Mouse (Mus musculus): ENCODE data around the gene Rfc3. TPM values are rescaled to one million over a fixed set of nuclear protein-coding genes. Genes with fewer than 3 reads are reported as not detected.
"Not testable (repeated sequence)": the region's sequence is repeated elsewhere in the genome, so short reads cannot be mapped to it uniquely, and the experiment has no call there.

Rfc3 gene
- 1 to 10 TPM; 3.6 to 4.4 TPM for total RNA-seq (2021)

- intact Hi-C loops (cut with DNase I): no loop called here
- DNase-seq (ENCODE audit: low spot score): peak; percentile 87
Observed at GRCm38 (mm10) chr5:151650700-151651410, at the start of gene Rfc3. Rfc3 (minus strand) TSS chr5:151651242.

GRCm38 (mm10) chr5:151693636-151694035 lies 42.6 kb upstream of the Rfc3 start:
- intact Hi-C loops (cut with DNase I); DNase-seq (ENCODE audit: low spot score): not testable (repeated sequence)

- intact Hi-C loops (cut with DNase I): no loop called here
- DNase-seq (ENCODE audit: low spot score): peak; percentile 31
Observed at GRCm38 (mm10) chr5:151686606-151687525, 35.8 kb upstream of the Rfc3 start.

- no peak for DNase-seq (ENCODE audit: low spot score)
- intact Hi-C loops (cut with DNase I): no loop called here
Observed at GRCm38 (mm10) chr5:151662207-151662606, 11.2 kb upstream of the Rfc3 start.

GRCm38 (mm10) chr5:151651411-151651784 lies 356 bp upstream of the Rfc3 start:
- DNase-seq (ENCODE audit: low spot score): no peak
- intact Hi-C loops (cut with DNase I): no loop called here

- intact Hi-C loops (cut with DNase I): no loop called here
Observed at GRCm38 (mm10) chr5:151644845-151645244, 6.2 kb downstream of the Rfc3 start.

GRCm38 (mm10) chr5:151642867-151643266 lies 8.2 kb downstream of the Rfc3 start:
- no peak for DNase-seq (ENCODE audit: low spot score)
- intact Hi-C loops (cut with DNase I): no loop called here

More at GRCm38 (mm10) chr5:151644845-151645244, 6.2 kb downstream of the Rfc3 start:
- DNase-seq (ENCODE audit: low spot score): no peak

GRCm38 (mm10) chr5:151642102-151642501 lies 8.9 kb downstream of the Rfc3 start:
- intact Hi-C loops (cut with DNase I): no loop called here

GRCm38 (mm10) chr5:151605921-151606320 lies 45.1 kb downstream of the Rfc3 start, which contains the start of gene Vmn2r18:
Vmn2r18 (minus strand) TSS chr5:151606021.
- intact Hi-C loops (cut with DNase I): no loop called here
- DNase-seq (ENCODE audit: low spot score): no peak

More at GRCm38 (mm10) chr5:151642102-151642501, 8.9 kb downstream of the Rfc3 start:
- no peak for DNase-seq (ENCODE audit: low spot score)

GRCm38 (mm10) chr5:151601696-151602095 lies 49.3 kb downstream of the Rfc3 start:
- DNase-seq (ENCODE audit: low spot score): no peak
- intact Hi-C loops (cut with DNase I): no loop called here

Other genes with a start within 250 kb of the Rfc3 start
- 1 to 10 TPM; 4.9 to 6.9 TPM for gene Gm42906, start 223.1 kb downstream of the Rfc3 start, total RNA-seq (2021)
- not detected for gene Vmn2r18, start 45.2 kb downstream of the Rfc3 start, total RNA-seq (2021)

Measured in heart, postnatal 25 days (tissue).